Mouse (Mus musculus): ENCODE measurements around the gene Rln1.

GRCm38 (mm10) chr19:29370545-29371283, 36.2 kb upstream of the Rln1 start:
- TF ChIP-seq CTCF (IDR thresholded peaks at IDR 0.05), result 0 out of 2 replicates have a peak, but pooled peaks have one; percentile 20
- TF ChIP-seq POLR2A (IDR thresholded peaks at IDR 0.05; ENCODE audit: insufficient read depth, low read depth, low read length), result no peak

Data from heart, adult 2 months (tissue).